Mouse (Mus musculus): ENCODE data around the gene Acsf3. TPM values are rescaled to one million over a fixed set of nuclear protein-coding genes. Genes with fewer than 3 reads are reported as not detected.

The Acsf3 gene
- total and polyA plus RNA-seq, 3 experiments: 2.2 to 10.4 (median 9.0) TPM

GRCm38 (mm10) chr8:122747825-122748224, 27.5 kb upstream of the Acsf3 start:
- dilution Hi-C loops (cut with MboI; ENCODE audit: extremely low pct_ligation_motif_present, extremely low pct_unique_long_range_greater_than_20kb, low sequenced_read_pairs): no loop called here
- Histone ChIP-seq H3K27ac (ENCODE audit: insufficient read depth, low read depth) (no peak overlapping the region), H3K4me2 (ENCODE audit: insufficient read depth, low read depth, poor library complexity, severe bottlenecking) (no peak overlapping the region), H3K79me2 (replicated peaks; ENCODE audit: control insufficient read depth, extremely low read depth, insufficient read depth, poor library complexity, severe bottlenecking) (no peaks in the 10 kb centered on the region), H3K9me3 (replicated peaks; ENCODE audit: low read length) (no peaks in the 10 kb centered on the region), H3K36me3 (replicated peaks in 1 of 2; ENCODE audit: control insufficient read depth in 1 of 2, insufficient read depth in 1 of 2, low read length in 1 of 2) (no peaks in the 10 kb centered on the region), H3K4me1 (ENCODE audit: control insufficient read depth in 1 of 2, insufficient read depth in 2 of 2) (peaks cover 3 to 54% of the 10 kb centered on the region in 2 experiments; a peak in 3 of 4 replicates), H3K9ac (ENCODE audit: insufficient read depth, low read depth) (no peak overlapping the region), H3K27me3 (replicated peaks) (peaks cover 1% of the 10 kb centered on the region), H3K4me3 (replicated peaks in 1 of 3; ENCODE audit: low read depth in 2 of 3, low read length in 2 of 3, poor library complexity in 1 of 3) (no peak overlapping the region)
- no peak for DNase-seq (ENCODE audit: extremely low read depth)
- in situ Hi-C loops (cut with MboI; ENCODE audit: low pct_ligation_motif_present, low pct_unique_long_range_greater_than_20kb, low sequenced_read_pairs): no loop called here
- no peak for TF ChIP-seq IRF4 (IDR thresholded peaks at IDR 0.05; ENCODE audit: low read depth, low read length)
- no peak for TF ChIP-seq POLR2AphosphoS2 (IDR thresholded peaks at IDR 0.05; ENCODE audit: low read depth, low read length)
- TF ChIP-seq ZKSCAN1 (IDR thresholded peaks at IDR 0.05; ENCODE audit: borderline replicate concordance, low read depth, low read length): no peak
- no peak for TF ChIP-seq GABPA (IDR thresholded peaks at IDR 0.05; ENCODE audit: insufficient replicate concordance, low read depth, low read length)
- TF ChIP-seq KAT2A (IDR thresholded peaks at IDR 0.05; ENCODE audit: insufficient replicate concordance, low read length): no peak
- TF ChIP-seq MAX (IDR thresholded peaks at IDR 0.05; ENCODE audit: low read length): no peak
- TF ChIP-seq ELF1 (IDR thresholded peaks at IDR 0.05; ENCODE audit: low read depth, low read length): no peak
- no peak for TF ChIP-seq CTCF (conservative IDR thresholded peaks at IDR 0.05 in 1 of 2, IDR thresholded peaks at IDR 0.05 in 1 of 2; ENCODE audit: low read depth in 2 of 2, low read length in 2 of 2)
- TF ChIP-seq SIN3A (IDR thresholded peaks at IDR 0.05; ENCODE audit: low read length): no peak

DNA sequence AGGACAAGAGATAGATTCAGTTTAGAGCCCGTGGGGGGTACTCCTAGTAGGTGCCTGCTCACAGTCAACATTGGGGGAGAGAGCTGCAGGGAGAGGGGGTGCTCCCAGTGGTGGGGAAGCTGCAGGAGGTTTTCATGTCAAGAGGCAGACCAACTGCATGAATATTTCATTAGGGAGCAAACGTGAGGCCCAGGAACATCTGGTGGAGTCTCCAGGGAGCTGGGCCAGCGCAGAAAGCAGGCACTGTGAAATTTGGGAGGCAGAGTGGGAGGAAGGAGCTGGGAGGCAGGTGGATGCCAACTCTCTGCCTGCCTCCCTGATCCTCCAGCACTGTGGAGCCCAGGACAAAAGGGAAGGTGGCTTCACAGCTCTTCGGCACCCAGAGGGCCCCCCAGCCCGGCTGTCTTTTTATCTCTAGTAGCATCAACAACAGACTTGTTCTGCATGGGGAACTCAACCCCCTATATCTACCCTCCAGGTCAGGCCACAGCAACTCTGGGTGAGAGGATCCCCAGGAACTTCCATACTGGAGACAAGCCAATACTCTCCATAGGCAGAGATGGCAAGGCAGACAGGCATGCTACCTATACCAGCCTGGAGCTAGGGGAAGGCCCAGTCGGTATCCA, 25.8 kb upstream of the Acsf3 start:
- Histone ChIP-seq H3K79me2 (replicated peaks; ENCODE audit: control insufficient read depth, extremely low read depth, insufficient read depth, poor library complexity, severe bottlenecking) (no peaks in the 10 kb centered on the region), H3K27ac (ENCODE audit: insufficient read depth, low read depth) (no peak overlapping the region), H3K9me3 (replicated peaks; ENCODE audit: low read length) (no peaks in the 10 kb centered on the region), H3K36me3 (replicated peaks in 1 of 2; ENCODE audit: control insufficient read depth in 1 of 2, insufficient read depth in 1 of 2, low read length in 1 of 2) (no peaks in the 10 kb centered on the region), H3K4me2 (ENCODE audit: insufficient read depth, low read depth, poor library complexity, severe bottlenecking) (no peak overlapping the region), H3K9ac (ENCODE audit: insufficient read depth, low read depth) (no peak overlapping the region), H3K27me3 (replicated peaks) (no peaks in the 10 kb centered on the region), H3K4me3 (replicated peaks in 1 of 3; ENCODE audit: low read depth in 2 of 3, low read length in 2 of 3, poor library complexity in 1 of 3) (no peak overlapping the region), H3K4me1 (ENCODE audit: control insufficient read depth in 1 of 2, insufficient read depth in 2 of 2) (peaks cover 5 to 68% of the 10 kb centered on the region in 2 experiments; a peak in 3 of 4 replicates)
- in situ Hi-C loops (cut with MboI; ENCODE audit: low pct_ligation_motif_present, low pct_unique_long_range_greater_than_20kb, low sequenced_read_pairs) (no loop called here), dilution Hi-C loops (cut with MboI; ENCODE audit: extremely low pct_ligation_motif_present, extremely low pct_unique_long_range_greater_than_20kb, low sequenced_read_pairs) (no loop called here)
- no peak for DNase-seq (ENCODE audit: extremely low read depth)
- TF ChIP-seq MYC (IDR thresholded peaks at IDR 0.05; ENCODE audit: low read depth, low read length): no peak
- TF ChIP-seq PAX5 (IDR thresholded peaks at IDR 0.05; ENCODE audit: low read length): no peak

- Histone ChIP-seq H3K9me3 (replicated peaks; ENCODE audit: low read length) (no peaks in the 10 kb centered on the region), H3K27ac (ENCODE audit: insufficient read depth, low read depth) (no peak overlapping the region), H3K36me3 (replicated peaks in 1 of 2; ENCODE audit: control insufficient read depth in 1 of 2, insufficient read depth in 1 of 2, low read length in 1 of 2) (no peaks in the 10 kb centered on the region), H3K79me2 (replicated peaks; ENCODE audit: control insufficient read depth, extremely low read depth, insufficient read depth, poor library complexity, severe bottlenecking) (no peaks in the 10 kb centered on the region), H3K4me3 (replicated peaks in 1 of 3; ENCODE audit: low read depth in 2 of 3, low read length in 2 of 3, poor library complexity in 1 of 3) (no peak overlapping the region), H3K9ac (ENCODE audit: insufficient read depth, low read depth) (no peak overlapping the region), H3K4me1 (ENCODE audit: control insufficient read depth in 1 of 2, insufficient read depth in 2 of 2) (peaks cover 7 to 67% of the 10 kb centered on the region in 2 experiments), H3K27me3 (replicated peaks) (no peaks in the 10 kb centered on the region), H3K4me2 (ENCODE audit: insufficient read depth, low read depth, poor library complexity, severe bottlenecking) (no peak overlapping the region)
- in situ Hi-C loops (cut with MboI; ENCODE audit: low pct_ligation_motif_present, low pct_unique_long_range_greater_than_20kb, low sequenced_read_pairs) (no loop called here), dilution Hi-C loops (cut with MboI; ENCODE audit: extremely low pct_ligation_motif_present, extremely low pct_unique_long_range_greater_than_20kb, low sequenced_read_pairs) (no loop called here)
- no peak for DNase-seq (ENCODE audit: extremely low read depth)
- TF ChIP-seq BHLHE40 (IDR thresholded peaks at IDR 0.05; ENCODE audit: low read depth, low read length): no peak
Observed at GRCm38 (mm10) chr8:122751342-122751741, 23.9 kb upstream of the Acsf3 start.

Data from CH12.LX (cell line).